Mouse (Mus musculus) forebrain, embryonic 14.5 days (tissue): ENCODE data around the gene Ftsj1. TPM values are rescaled to one million over a fixed set of nuclear protein-coding genes. Genes with fewer than 3 reads are reported as not detected.
A peak's percentile ranks its signal among the peaks of the same experiment; 100 is the strongest.

ENCODE experiments used
- ATAC-seq: fragments of 200-750 bp; cut with Nextera tagmentation; 2 replicates; pipeline ENCODE4 v1.8.0; 2017; ENCODE audit warnings: mild to moderate bottlenecking, moderate library complexity
- DNase-seq: peaks from one replicate; pipeline ENCODE4 v3.0.0-alpha.2; 2015; ENCODE audit warnings: low spot score
- H3K27ac ChIP-seq: fragments of 300-500 bp; sonication (generic); 2 replicates; pipeline ENCODE4 v1.5.1; 2014; ENCODE audit warnings: low read depth, mild to moderate bottlenecking, control low read depth, low read length, moderate library complexity
- H3K27me3 ChIP-seq: fragments of 300-500 bp; sonication (generic); replicated peaks from 2 replicates; pipeline ENCODE4 v1.6.1; 2014; ENCODE audit warnings: low read length, control low read depth, mixed read lengths; ENCODE audit not compliant: control insufficient read depth, insufficient read depth
- H3K36me3 ChIP-seq: fragments of 300-500 bp; sonication (generic); 2 replicates; pipeline ENCODE4 v1.6.1; 2014; ENCODE audit warnings: low read length, control low read depth; ENCODE audit not compliant: control insufficient read depth, insufficient read depth
- H3K4me1 ChIP-seq: fragments of 300-500 bp; sonication (generic); 2 replicates; pipeline ENCODE4 v1.6.1; 2014; ENCODE audit warnings: antibody characterized with exemption, low read length, control low read depth; ENCODE audit not compliant: control insufficient read depth, insufficient read depth
- H3K4me2 ChIP-seq: fragments of 300-500 bp; sonication (generic); 2 replicates; pipeline ENCODE4 v1.6.1; 2014; ENCODE audit warnings: mild to moderate bottlenecking, control low read depth, low read length
- H3K4me3 ChIP-seq: fragments of 300-500 bp; sonication (generic); 2 replicates; pipeline ENCODE4 v1.5.1; 2014; ENCODE audit warnings: low read depth, low read length, control low read depth
- H3K9ac ChIP-seq: fragments of 300-500 bp; sonication (generic); 2 replicates; pipeline ENCODE4 v1.6.1; 2014; ENCODE audit warnings: mild to moderate bottlenecking, low read length, control low read depth, moderate library complexity
- H3K9me3 ChIP-seq: fragments of 300-500 bp; sonication (generic); replicated peaks from 2 replicates; pipeline ENCODE4 v1.6.1; 2016; ENCODE audit warnings: low read length, control low read depth, mixed read lengths; ENCODE audit not compliant: control insufficient read depth
- WGBS: fragments of 180-500 bp; shearing (Covaris S2); extraction: QIAGEN DNeasy Blood & Tissue Kit; methylation state at CpG from one replicate; pipeline ENCODE4 v1.1.7; 2014; 5-methylcytosine and 5-hydroxymethylcytosine counted together
- polyA plus RNA-seq: library from polyadenylated mRNA; unstranded; fragments of >200 nt; fragmentation: Nextera tagmentation; extraction: Ambion mirVana; gene quantifications from 2 replicates; pipeline ENCODE4 v1.2.1, GENCODE M21; 2014

Gene Ftsj1
- polyA plus RNA-seq = 60.9 and 63.6 TPM in 2 replicates

- H3K36me3 ChIP-seq = no peaks in the 10 kb centered on the region
- H3K27ac ChIP-seq = peak within 1 kb of the TSS; percentile 35; the same call in 1 of the 2 replicates
- H3K4me1 ChIP-seq = no peaks in the 10 kb centered on the region
- peak within 1 kb of the TSS; percentile 54 for H3K4me3 ChIP-seq
- peak; percentile 95 for DNase-seq
- peak within 1 kb of the TSS; percentile 58 for H3K9ac ChIP-seq
- H3K27me3 ChIP-seq = no peaks in the 10 kb centered on the region
- 26% methylated on average over 45 of the region's 45 CpGs for WGBS
- ATAC-seq = peak; percentile 96
- H3K4me2 ChIP-seq = peak within 1 kb of the TSS; percentile 53
- no peaks in the 10 kb centered on the region for H3K9me3 ChIP-seq
Observed at GRCm38 (mm10) chrX:8252334-8253285, at the start of gene Ftsj1. Ftsj1 (minus strand) TSS chrX:8252406.

- Histone ChIP-seq H3K9ac (no peak overlapping the region), H3K4me2 (no peak overlapping the region), H3K36me3 (no peaks in the 10 kb centered on the region), H3K9me3 (no peaks in the 10 kb centered on the region), H3K4me3 (no peak overlapping the region), H3K4me1 (no peaks in the 10 kb centered on the region), H3K27me3 (no peaks in the 10 kb centered on the region), H3K27ac (no peak overlapping the region)
- WGBS = 79% methylated on average over 5 of the region's 5 CpGs
- no peak for ATAC-seq
- DNase-seq = no peak
Observed at GRCm38 (mm10) chrX:8288621-8289020, 36.4 kb upstream of the Ftsj1 start.

DNA sequence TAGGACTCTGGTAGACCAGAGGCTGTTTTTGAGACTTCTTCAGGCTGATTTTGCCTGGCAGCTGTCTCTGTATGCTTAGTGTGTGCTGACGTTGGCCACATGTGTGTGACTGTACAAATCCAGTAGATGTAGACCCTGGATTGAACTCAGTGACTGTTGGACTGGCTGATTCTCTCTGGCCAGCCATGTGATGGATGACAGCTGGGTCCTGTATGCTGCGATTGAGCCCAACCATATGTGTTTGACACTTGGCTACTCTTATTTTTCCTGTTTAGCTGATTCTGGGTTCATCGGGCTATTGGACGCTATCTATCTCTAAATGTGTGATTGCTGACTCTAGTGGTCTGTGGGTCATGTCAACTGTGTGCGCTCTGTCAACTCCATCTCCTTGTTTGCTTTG, 21.9 kb upstream of the Ftsj1 start:
- Histone ChIP-seq H3K27me3 (no peaks in the 10 kb centered on the region), H3K4me1 (no peaks in the 10 kb centered on the region), H3K36me3 (no peaks in the 10 kb centered on the region), H3K9me3 (no peaks in the 10 kb centered on the region), H3K4me3 (no peak overlapping the region), H3K9ac (no peak overlapping the region), H3K4me2 (no peak overlapping the region), H3K27ac (no peak overlapping the region)
- ATAC-seq (no peak), DNase-seq (no peak)
- WGBS = 94% methylated on average over 5 of the region's 5 CpGs

DNA sequence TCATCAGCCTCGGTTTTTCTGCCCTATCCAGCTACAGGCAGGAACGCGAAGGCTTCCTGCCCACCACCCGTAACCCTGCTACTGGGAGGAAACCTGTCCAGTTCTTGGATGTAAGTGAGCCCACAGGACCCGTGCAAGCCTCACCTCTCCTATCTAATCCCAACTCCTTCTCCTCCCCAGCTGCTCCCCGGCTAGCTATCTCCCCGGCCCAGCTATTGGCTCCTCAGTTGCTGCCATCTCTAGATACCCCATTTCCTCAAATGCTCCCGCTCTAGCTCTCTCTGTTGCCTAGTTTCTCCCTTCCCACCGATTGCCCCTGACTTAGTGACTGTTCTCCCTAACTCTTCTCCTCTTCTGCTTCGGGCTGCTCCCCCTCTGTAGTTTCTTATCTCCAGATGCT, 19.8 kb upstream of the Ftsj1 start:
- Histone ChIP-seq H3K4me3 (no peak overlapping the region), H3K27ac (no peak overlapping the region), H3K9me3 (no peaks in the 10 kb centered on the region), H3K4me1 (no peaks in the 10 kb centered on the region), H3K9ac (no peak overlapping the region), H3K36me3 (no peaks in the 10 kb centered on the region), H3K4me2 (no peak overlapping the region), H3K27me3 (no peaks in the 10 kb centered on the region)
- no peak for ATAC-seq
- DNase-seq = no peak
- 40% methylated on average over 10 of the region's 10 CpGs for WGBS

DNA sequence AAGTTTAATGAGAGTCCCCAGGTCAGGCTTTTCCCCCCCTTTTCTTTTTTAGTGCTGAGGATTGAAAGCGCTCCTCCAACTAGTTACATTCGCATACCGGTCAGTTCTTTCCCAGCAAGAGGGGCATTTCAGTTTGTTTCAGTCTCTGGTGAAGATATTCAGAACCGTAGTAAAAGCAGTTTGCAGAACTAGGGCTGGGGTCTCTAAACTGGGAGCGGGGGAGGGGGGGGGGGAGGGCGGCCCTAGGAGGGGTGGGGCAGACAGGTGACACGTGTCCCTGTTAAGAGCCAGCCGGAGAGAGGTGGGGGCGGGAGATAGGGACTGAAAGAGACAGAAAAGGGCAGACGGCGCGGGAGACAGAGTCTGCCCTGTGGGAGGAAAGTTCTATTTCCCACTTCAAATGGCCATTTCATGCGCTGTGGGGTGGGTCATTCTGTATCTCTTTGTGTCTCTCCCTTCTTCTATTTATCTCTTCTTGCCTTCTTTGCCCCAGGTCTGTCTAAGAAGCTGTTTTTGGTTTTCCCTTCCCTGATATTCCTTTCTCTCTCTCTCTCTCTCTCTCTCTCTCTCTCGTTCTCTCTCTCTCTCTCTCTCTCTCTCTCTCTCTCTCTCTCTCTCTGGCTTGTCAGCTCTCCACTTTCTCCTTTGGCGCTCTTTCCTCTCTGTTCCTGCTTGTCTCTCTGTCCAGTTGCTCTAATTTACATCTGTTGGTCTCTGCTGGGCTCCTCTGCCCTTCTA, 19.0 kb upstream of the Ftsj1 start, which contains the start of gene Slc38a5:
Slc38a5 (plus strand) TSS at position 51 of the 738 bp plus-strand sequence.
- no peak within 1 kb of the TSS for H3K4me3 ChIP-seq
- DNase-seq (no peak), ATAC-seq (no peak)
- no peaks in the 10 kb centered on the region for H3K9me3 ChIP-seq
- no peaks in the 10 kb centered on the region for H3K36me3 ChIP-seq
- WGBS = 32% methylated on average over 10 of the region's 15 CpGs
- no peak within 1 kb of the TSS for H3K9ac ChIP-seq
- H3K4me1 ChIP-seq = no peaks in the 10 kb centered on the region
- H3K27me3 ChIP-seq = no peaks in the 10 kb centered on the region
- H3K4me2 ChIP-seq = peak within 1 kb of the TSS; percentile 24
- no peak within 1 kb of the TSS for H3K27ac ChIP-seq

DNA sequence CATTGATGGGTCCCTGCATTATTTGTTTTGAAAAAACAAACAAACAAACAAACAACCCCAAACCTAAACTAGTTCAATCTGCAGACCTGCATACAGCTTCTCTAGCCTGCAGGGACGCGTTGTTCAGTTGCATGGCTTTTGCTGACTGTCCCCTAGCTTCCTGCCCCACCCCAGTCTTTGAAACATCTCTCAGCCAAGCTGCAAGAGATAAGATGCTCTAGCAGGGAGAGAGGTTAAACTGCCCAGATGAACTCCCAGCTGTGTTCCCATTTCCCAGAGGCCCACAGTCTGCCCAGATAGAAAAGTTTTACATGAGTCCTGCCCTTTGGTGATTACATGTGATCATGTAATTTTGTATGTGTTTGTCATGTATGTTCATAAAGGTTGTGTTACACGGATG, 12.0 kb upstream of the Ftsj1 start:
- 86% methylated on average over 3 of the region's 3 CpGs for WGBS

DNA sequence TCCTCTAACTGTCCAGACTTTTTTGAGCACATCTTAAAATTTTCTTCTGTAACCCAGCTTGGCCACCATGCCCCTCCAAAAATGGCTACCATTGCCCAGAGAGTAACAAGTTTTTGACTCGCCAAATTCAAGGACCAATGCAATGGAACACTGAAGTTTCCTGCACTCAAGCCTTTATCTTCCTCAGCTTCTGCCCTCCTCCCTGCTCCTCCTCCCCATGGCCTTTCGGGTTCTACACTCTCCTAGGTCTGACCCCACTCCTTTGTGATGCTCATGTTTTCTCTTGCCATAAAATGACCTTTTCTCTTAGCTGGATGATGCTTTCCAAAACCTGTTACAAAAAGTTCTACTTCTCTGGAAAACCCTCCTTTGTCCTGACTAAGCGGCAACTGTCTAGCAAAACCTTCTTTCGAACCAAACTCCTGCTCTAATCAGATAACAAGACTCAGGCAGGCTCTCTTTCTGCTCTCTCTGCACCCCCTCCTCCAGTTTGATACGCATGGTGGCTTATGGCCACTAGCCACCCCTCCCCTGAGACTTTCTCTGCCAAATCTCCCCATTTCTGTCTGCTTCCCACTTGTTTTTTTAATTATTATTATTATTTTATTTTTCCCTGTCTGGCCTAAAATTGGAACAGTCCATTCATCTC, 11.1 kb upstream of the Ftsj1 start:
- H3K9me3 ChIP-seq = no peaks in the 10 kb centered on the region
- ATAC-seq = no peak
- no peak overlapping the region for H3K9ac ChIP-seq
- H3K27me3 ChIP-seq = no peaks in the 10 kb centered on the region
- WGBS = 78% methylated on average over 5 of the region's 5 CpGs
- DNase-seq = no peak
- no peak overlapping the region for H3K4me2 ChIP-seq
- no peaks in the 10 kb centered on the region for H3K36me3 ChIP-seq
- no peaks in the 10 kb centered on the region for H3K4me1 ChIP-seq
- H3K27ac ChIP-seq = no peak overlapping the region
- H3K4me3 ChIP-seq = no peak overlapping the region

More for the DNA sequence above, 12.0 kb upstream of the Ftsj1 start:
- Histone ChIP-seq H3K9ac (no peak overlapping the region), H3K27ac (no peak overlapping the region), H3K4me3 (no peak overlapping the region), H3K9me3 (no peaks in the 10 kb centered on the region), H3K36me3 (no peaks in the 10 kb centered on the region), H3K27me3 (no peaks in the 10 kb centered on the region), H3K4me2 (no peak overlapping the region), H3K4me1 (no peaks in the 10 kb centered on the region)
- DNase-seq = no peak
- ATAC-seq = no peak

- ATAC-seq (no peak), DNase-seq (no peak)
- H3K9me3 ChIP-seq = no peaks in the 10 kb centered on the region
- H3K36me3 ChIP-seq = no peaks in the 10 kb centered on the region
- no peaks in the 10 kb centered on the region for H3K27me3 ChIP-seq
- H3K4me3 ChIP-seq = no peak overlapping the region
- H3K27ac ChIP-seq = no peak overlapping the region
- WGBS = 89% methylated on average over 12 of the region's 12 CpGs
- no peaks in the 10 kb centered on the region for H3K4me1 ChIP-seq
- H3K9ac ChIP-seq = no peak overlapping the region
- no peak overlapping the region for H3K4me2 ChIP-seq
Observed at GRCm38 (mm10) chrX:8259478-8259877, 7.3 kb upstream of the Ftsj1 start.
